In genomic region chr5:77163597-77163996, GRCm38 (mm10) we compare ENCODE assay signal across 29 mouse cellular contexts. TPM values are rescaled to one million over a fixed set of nuclear protein-coding genes. Genes with fewer than 3 reads are reported as not detected.
"Had no signal": no experiment of that assay in that cellular context is flagged by ENCODE, and none has a peak within 500 bp of the region (broad histone marks: within the 10 kb centered on the region; RNA-seq: fewer than 3 reads in every experiment).

No protein-coding gene starts in this region.

- H3K4me2 ChIP-seq: heart, embryonic 11.5 days; heart, embryonic 13.5 days; heart, embryonic 15.5 days; hindbrain, embryonic 13.5 days; hindbrain, embryonic 15.5 days; limb, embryonic 13.5 days; limb, embryonic 15.5 days had no signal

- H3K9me3 ChIP-seq: heart, embryonic 13.5 days; heart, embryonic 15.5 days; hindbrain, embryonic 13.5 days; hindbrain, embryonic 15.5 days; limb, embryonic 13.5 days; limb, embryonic 15.5 days had no signal

- H3K27me3 ChIP-seq: heart, embryonic 13.5 days; heart, embryonic 15.5 days; hindbrain, embryonic 13.5 days; hindbrain, embryonic 15.5 days; limb, embryonic 13.5 days; limb, embryonic 15.5 days had no signal

- H3K9ac ChIP-seq: heart, embryonic 13.5 days; heart, embryonic 15.5 days; hindbrain, embryonic 13.5 days; hindbrain, embryonic 15.5 days; limb, embryonic 13.5 days; limb, embryonic 15.5 days had no signal

- H3K4me3 ChIP-seq: heart, adult 2 months; heart, embryonic 13.5 days; heart, embryonic 15.5 days; hindbrain, embryonic 13.5 days; hindbrain, embryonic 15.5 days; layer of hippocampus, adult 2 months; left cerebral cortex, adult 2 months; limb, embryonic 13.5 days; limb, embryonic 15.5 days had no signal

- H3K4me1 ChIP-seq: heart, embryonic 15.5 days; hindbrain, embryonic 13.5 days; hindbrain, embryonic 15.5 days had no signal

- H3K27ac ChIP-seq: heart, adult 2 months; heart, embryonic 13.5 days; heart, embryonic 15.5 days; hindbrain, embryonic 13.5 days; hindbrain, embryonic 15.5 days; hindbrain, postnatal 0 days; layer of hippocampus, adult 2 months; left cerebral cortex, adult 2 months; limb, embryonic 13.5 days; limb, embryonic 15.5 days had no signal

- DNase-seq: gastrocnemius, postnatal 14 days; gastrocnemius, postnatal 36 days; heart, adult 2 months; heart, postnatal 14 days; heart, postnatal 36 days; kidney, adult 18-20 months; kidney, adult 8-10 months; kidney, postnatal 10 days; kidney, postnatal 25 days; kidney, postnatal 4 days; left cerebral cortex, postnatal 4 days had no signal

- H3K36me3 ChIP-seq: heart, embryonic 13.5 days; heart, embryonic 15.5 days; hindbrain, embryonic 13.5 days; hindbrain, embryonic 15.5 days; limb, embryonic 13.5 days; limb, embryonic 15.5 days had no signal

- ATAC-seq: forebrain, embryonic 16.5 days; hindbrain, postnatal 0 days had no signal

RNA-seq across cellular contexts. Expression of gene Spink2, which starts 47.7 kb away (rescaled TPM):
- total RNA-seq: gastrocnemius, adult 18-20 months; gastrocnemius, adult 8-10 months; gastrocnemius, postnatal 36 days; heart, adult 2 months; hematopoietic stem cell, adult 5-6 weeks; hindbrain, postnatal 0 days; layer of hippocampus, adult 2 months; layer of hippocampus, postnatal 10 days; layer of hippocampus, postnatal 25 days; left cerebral cortex, adult 2 months; left cerebral cortex, postnatal 14 days; left cerebral cortex, postnatal 4 days; liver, adult 2 months had no signal
- polyA plus RNA-seq: liver, adult 2 months had no signal
